Mouse (Mus musculus) hindbrain, embryonic 13.5 days (tissue): ENCODE data around the gene Galm. TPM values are rescaled to one million over a fixed set of nuclear protein-coding genes. Genes with fewer than 3 reads are reported as not detected.
A peak's percentile ranks its signal among the peaks of the same experiment; 100 is the strongest.

Source experiments
- ATAC-seq: fragments of 200-750 bp; cut with Nextera tagmentation; 2 replicates; pipeline ENCODE4 v1.8.0; 2017; ENCODE audit warnings: moderate TSS enrichment; ENCODE audit not compliant: low FRiP score
- H3K27ac ChIP-seq: fragments of 300-500 bp; sonication (generic); 2 replicates; pipeline ENCODE4 v1.5.1; 2015; ENCODE audit warnings: inconsistent platforms, mild to moderate bottlenecking, moderate library complexity
- H3K27me3 ChIP-seq: fragments of 300-500 bp; sonication (generic); 2 replicates; pipeline ENCODE4 v1.6.1; 2015; ENCODE audit warnings: mild to moderate bottlenecking, inconsistent platforms
- H3K36me3 ChIP-seq: fragments of 300-500 bp; sonication (generic); 2 replicates; pipeline ENCODE4 v1.6.1; 2015; ENCODE audit warnings: mild to moderate bottlenecking, inconsistent platforms
- H3K4me1 ChIP-seq: fragments of 300-500 bp; sonication (generic); replicated peaks from 2 replicates; pipeline ENCODE4 v1.6.1; 2015; ENCODE audit warnings: inconsistent platforms
- H3K4me2 ChIP-seq: fragments of 300-500 bp; sonication (generic); 2 replicates; pipeline ENCODE4 v1.6.1; 2015; ENCODE audit warnings: inconsistent platforms, mild to moderate bottlenecking, moderate library complexity
- H3K4me3 ChIP-seq: fragments of 300-500 bp; sonication (generic); 2 replicates; pipeline ENCODE4 v1.5.1; 2015; ENCODE audit warnings: mild to moderate bottlenecking, inconsistent platforms
- H3K9ac ChIP-seq: fragments of 300-500 bp; sonication (generic); 2 replicates; pipeline ENCODE4 v1.6.1; 2015; ENCODE audit warnings: mild to moderate bottlenecking, inconsistent platforms
- H3K9me3 ChIP-seq: fragments of 300-500 bp; sonication (generic); 2 replicates; pipeline ENCODE4 v1.6.1; 2016; ENCODE audit warnings: inconsistent platforms
- WGBS: fragments of 180-500 bp; shearing (Covaris S2); methylation state at CpG from one replicate; pipeline ENCODE4 v1.1.7; 2015; 5-methylcytosine and 5-hydroxymethylcytosine counted together
- polyA plus RNA-seq: library from polyadenylated mRNA; unstranded; fragments of >200 nt; fragmentation: Nextera tagmentation; extraction: Ambion mirVana; gene quantifications from 2 replicates; pipeline ENCODE4 v1.2.1, GENCODE M21; 2015

Galm gene
- 2.0 and 2.4 TPM in 2 replicates for polyA plus RNA-seq

GRCm38 (mm10) chr17:80127331-80128251, at the start of gene Galm:
Galm (plus strand) TSS chr17:80127471.
- 6% methylated on average over 30 of the region's 30 CpGs for WGBS
- Histone ChIP-seq H3K27me3 (0 out of 2 replicates have a peak, but pooled peaks cover 7% of the 10 kb centered on the region), H3K4me3 (peak within 1 kb of the TSS; percentile 46), H3K36me3 (no peaks in the 10 kb centered on the region), H3K4me1 (peaks cover 9% of the 10 kb centered on the region), H3K9ac (peak within 1 kb of the TSS; percentile 60), H3K4me2 (peak within 1 kb of the TSS; percentile 67), H3K9me3 (no peaks in the 10 kb centered on the region), H3K27ac (no peak within 1 kb of the TSS)
- ATAC-seq, result peak; percentile 85

DNA sequence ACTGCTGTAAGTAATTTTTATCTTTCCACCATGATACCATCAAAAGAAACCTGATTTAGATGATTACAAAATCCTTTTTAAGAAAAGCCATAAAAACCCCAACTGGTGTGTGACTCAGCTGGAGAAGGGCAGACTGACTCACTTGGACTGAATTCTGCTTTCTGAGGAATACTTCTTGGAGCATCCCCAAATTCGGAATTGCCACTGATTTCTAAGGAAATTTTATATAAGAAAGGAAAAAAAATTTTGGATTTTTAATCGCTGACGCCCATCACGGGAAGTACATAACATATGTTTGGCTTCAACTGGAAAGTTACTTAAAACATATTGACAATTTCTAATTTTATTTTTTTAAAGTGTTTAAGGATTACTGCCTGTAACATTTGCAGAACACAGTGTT, 48.5 kb upstream of the Galm start:
- Histone ChIP-seq H3K4me1 (no peaks in the 10 kb centered on the region), H3K27ac (no peak overlapping the region), H3K36me3 (no peaks in the 10 kb centered on the region), H3K27me3 (no peaks in the 10 kb centered on the region), H3K9ac (no peak overlapping the region), H3K9me3 (no peaks in the 10 kb centered on the region), H3K4me3 (no peak overlapping the region), H3K4me2 (no peak overlapping the region)
- 93% methylated on average over 4 of the region's 4 CpGs for WGBS
- no peak for ATAC-seq

DNA sequence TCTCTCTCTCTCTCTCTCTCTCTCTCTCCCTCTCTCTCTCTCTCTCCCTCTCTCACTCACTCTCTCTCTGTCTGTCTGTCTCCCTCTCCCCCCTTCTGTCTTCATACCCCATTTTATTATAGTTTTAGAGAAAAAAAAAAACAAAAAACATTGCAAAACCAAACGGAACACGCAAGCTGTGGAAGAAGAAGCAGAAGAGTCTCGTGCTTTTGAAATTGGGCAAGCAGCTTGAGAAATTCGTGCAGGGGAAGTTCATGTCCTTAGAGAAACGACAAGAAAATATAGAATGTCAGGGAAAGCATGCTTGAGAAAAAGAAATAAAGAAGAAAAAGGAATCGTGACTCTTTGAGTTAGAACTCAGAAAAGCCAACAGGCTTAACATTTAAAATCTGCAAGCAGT, 44.0 kb upstream of the Galm start:
- Histone ChIP-seq H3K27ac (no peak overlapping the region), H3K9me3 (no peaks in the 10 kb centered on the region), H3K36me3 (no peaks in the 10 kb centered on the region), H3K4me1 (no peaks in the 10 kb centered on the region), H3K9ac (no peak overlapping the region), H3K4me3 (no peak overlapping the region), H3K27me3 (no peaks in the 10 kb centered on the region), H3K4me2 (no peak overlapping the region)
- WGBS, result 77% methylated on average over 6 of the region's 6 CpGs
- no peak for ATAC-seq

DNA sequence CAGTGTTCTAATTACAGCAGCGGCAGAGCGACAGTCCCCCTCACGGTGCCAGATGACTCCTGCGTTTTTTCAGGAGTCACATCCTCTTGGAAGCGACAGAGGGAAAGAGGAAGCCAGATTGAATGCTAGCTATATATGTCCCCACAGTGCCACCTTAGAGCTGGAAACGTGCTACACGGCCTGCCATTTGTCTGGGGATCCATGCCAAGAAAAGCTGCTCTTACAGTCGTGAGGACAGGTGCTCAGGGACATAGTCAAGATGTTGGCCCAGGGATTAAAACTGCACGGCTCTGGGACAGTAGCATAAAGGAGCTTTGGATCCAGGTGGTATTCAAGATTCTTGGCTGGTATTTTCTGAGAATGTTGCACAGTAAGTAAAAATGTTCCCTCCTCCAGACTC, 42.8 kb upstream of the Galm start:
- no peaks in the 10 kb centered on the region for H3K4me1 ChIP-seq
- no peak overlapping the region for H3K4me3 ChIP-seq
- H3K4me2 ChIP-seq, result no peak overlapping the region
- no peak for ATAC-seq
- H3K27ac ChIP-seq, result no peak overlapping the region
- 83% methylated on average over 9 of the region's 9 CpGs for WGBS
- no peaks in the 10 kb centered on the region for H3K9me3 ChIP-seq
- no peak overlapping the region for H3K9ac ChIP-seq
- H3K27me3 ChIP-seq, result no peaks in the 10 kb centered on the region
- H3K36me3 ChIP-seq, result no peaks in the 10 kb centered on the region

DNA sequence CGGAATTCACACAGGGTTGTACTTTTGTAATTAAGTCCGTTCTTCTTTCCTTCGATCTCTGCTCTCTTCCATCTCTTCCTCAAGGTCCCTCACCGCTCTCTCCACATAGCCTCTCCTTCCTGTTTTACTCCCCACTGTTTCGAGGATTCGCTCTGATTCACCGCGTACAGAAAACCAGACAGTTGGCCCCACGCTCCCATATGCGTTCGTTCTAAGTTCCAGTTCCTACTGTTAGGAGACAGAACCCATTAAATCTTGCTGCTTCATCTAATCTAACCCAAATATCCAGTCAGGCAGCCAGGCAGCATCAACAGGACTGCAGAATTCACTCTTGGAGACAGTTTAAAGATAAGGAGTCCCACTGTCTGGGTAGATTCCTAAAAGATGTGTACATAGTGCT, 40.7 kb upstream of the Galm start:
- H3K36me3 ChIP-seq, result no peaks in the 10 kb centered on the region
- no peak overlapping the region for H3K4me3 ChIP-seq
- H3K9me3 ChIP-seq, result no peaks in the 10 kb centered on the region
- no peak overlapping the region for H3K27ac ChIP-seq
- no peak overlapping the region for H3K9ac ChIP-seq
- 91% methylated on average over 11 of the region's 11 CpGs for WGBS
- no peaks in the 10 kb centered on the region for H3K27me3 ChIP-seq
- H3K4me1 ChIP-seq, result no peaks in the 10 kb centered on the region
- no peak for ATAC-seq
- no peak overlapping the region for H3K4me2 ChIP-seq

GRCm38 (mm10) chr17:80088168-80088567, 39.1 kb upstream of the Galm start:
- WGBS, result 92% methylated on average over 3 of the region's 3 CpGs

DNA sequence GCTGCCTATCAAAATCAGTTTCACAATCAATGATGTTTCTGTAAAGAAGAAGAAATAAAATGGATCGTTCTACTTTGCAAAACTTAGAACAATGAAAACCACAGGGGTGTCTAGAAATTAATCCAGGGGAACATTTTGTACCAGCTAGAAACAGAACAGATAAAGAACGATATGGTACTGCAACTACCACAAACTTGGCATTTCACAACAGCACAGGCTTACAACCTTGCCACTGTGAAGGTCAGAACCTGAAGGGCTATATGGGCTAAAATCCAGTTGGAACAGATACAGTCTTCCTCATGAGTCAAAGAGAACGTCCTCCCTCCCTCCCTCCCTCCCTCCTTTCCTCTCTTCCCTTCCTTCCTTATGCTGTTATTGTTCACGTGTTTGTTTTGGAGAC, 36.7 kb upstream of the Galm start:
- 83% methylated on average over 4 of the region's 4 CpGs for WGBS
- H3K9me3 ChIP-seq, result no peaks in the 10 kb centered on the region
- peaks cover 3% of the 10 kb centered on the region for H3K4me1 ChIP-seq
- no peak overlapping the region for H3K4me2 ChIP-seq
- H3K27me3 ChIP-seq, result no peaks in the 10 kb centered on the region
- no peak overlapping the region for H3K4me3 ChIP-seq
- no peaks in the 10 kb centered on the region for H3K36me3 ChIP-seq
- no peak for ATAC-seq
- H3K9ac ChIP-seq, result no peak overlapping the region
- H3K27ac ChIP-seq, result no peak overlapping the region

More at GRCm38 (mm10) chr17:80088168-80088567, 39.1 kb upstream of the Galm start:
- H3K9ac ChIP-seq, result no peak overlapping the region
- H3K27ac ChIP-seq, result no peak overlapping the region
- no peak for ATAC-seq
- H3K9me3 ChIP-seq, result no peaks in the 10 kb centered on the region
- no peaks in the 10 kb centered on the region for H3K27me3 ChIP-seq
- H3K4me3 ChIP-seq, result no peak overlapping the region
- H3K4me2 ChIP-seq, result no peak overlapping the region
- H3K36me3 ChIP-seq, result no peaks in the 10 kb centered on the region
- no peaks in the 10 kb centered on the region for H3K4me1 ChIP-seq

DNA sequence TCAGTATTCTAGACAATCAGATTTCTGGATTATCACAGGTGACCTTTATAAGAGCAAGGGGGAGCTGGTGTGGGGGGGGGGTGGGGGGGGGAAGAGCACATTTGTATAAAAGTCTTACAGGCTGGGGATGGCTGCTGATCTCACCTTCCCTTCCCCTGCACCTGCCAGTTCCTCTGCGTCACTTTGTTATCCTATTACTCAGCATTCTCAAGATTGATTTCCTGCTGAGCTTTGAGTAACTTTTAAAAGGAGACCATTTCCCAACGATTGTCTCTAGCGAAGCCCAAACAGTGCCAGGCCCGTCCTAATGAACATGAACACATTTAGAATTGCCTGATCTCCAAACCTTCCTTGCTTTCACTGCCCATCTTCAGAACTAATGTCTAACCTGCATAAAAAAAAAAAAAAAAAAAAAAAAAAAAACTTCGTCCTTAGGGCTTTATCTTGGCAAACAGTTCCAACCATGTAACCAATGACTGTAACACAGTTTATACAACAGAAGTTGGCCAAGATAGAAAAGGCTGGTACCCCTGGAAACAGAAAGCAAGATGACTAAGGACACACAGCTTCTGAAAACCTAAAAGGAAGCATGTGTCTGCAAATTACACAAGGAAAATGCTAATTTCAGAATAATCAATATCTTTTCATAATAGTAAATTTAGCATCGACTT, 35.3 kb upstream of the Galm start:
- WGBS, result 57% methylated on average over 6 of the region's 6 CpGs
- Histone ChIP-seq H3K27ac (no peak overlapping the region), H3K4me2 (no peak overlapping the region), H3K4me1 (peaks cover 16% of the 10 kb centered on the region), H3K9me3 (no peaks in the 10 kb centered on the region), H3K9ac (no peak overlapping the region), H3K27me3 (no peaks in the 10 kb centered on the region), H3K4me3 (no peak overlapping the region), H3K36me3 (no peaks in the 10 kb centered on the region)
- no peak for ATAC-seq

DNA sequence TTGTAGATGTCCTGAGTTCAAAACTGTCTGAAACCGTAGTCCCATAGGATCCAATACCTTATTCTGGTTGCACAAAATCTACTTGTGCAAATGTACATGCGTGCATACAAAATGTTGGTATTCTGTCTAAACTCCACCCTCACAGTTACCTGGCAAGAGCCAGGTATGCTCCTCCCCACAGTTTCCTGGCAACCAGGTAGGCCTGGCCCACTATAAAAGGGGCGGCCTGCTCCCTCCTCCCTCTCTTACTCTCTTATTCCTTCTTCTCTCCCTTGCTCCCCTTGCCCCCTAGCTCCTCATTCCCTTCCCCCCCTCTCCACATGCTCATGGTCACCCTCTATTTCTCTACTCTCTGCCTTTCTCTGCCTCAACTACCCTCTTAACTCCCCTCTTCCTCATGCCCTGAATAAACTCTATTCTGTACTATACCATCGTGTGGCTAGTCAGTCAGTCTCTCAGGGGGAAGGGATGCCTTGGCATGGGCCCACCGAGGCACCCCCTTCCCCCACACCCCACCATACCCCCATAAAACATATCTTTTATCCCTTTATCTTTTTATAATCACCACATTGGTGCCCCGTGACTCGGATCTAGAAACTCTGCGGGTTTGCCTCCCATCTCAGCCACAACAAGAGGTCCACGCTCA, 31.9 kb upstream of the Galm start:
- Histone ChIP-seq H3K4me3 (0 out of 2 replicates have a peak overlapping the region, but pooled peaks have one; percentile 12), H3K4me2 (peak overlapping the region; percentile 49), H3K9me3 (no peaks in the 10 kb centered on the region), H3K36me3 (no peaks in the 10 kb centered on the region), H3K27me3 (no peaks in the 10 kb centered on the region), H3K27ac (no peak overlapping the region), H3K4me1 (peaks cover 19% of the 10 kb centered on the region), H3K9ac (peak overlapping the region; percentile 53; the same call in 1 of the 2 replicates)
- WGBS, result 86% methylated on average over 9 of the region's 9 CpGs
- ATAC-seq, result 0 out of 2 replicates have a peak, but pooled peaks have one; percentile 6

DNA sequence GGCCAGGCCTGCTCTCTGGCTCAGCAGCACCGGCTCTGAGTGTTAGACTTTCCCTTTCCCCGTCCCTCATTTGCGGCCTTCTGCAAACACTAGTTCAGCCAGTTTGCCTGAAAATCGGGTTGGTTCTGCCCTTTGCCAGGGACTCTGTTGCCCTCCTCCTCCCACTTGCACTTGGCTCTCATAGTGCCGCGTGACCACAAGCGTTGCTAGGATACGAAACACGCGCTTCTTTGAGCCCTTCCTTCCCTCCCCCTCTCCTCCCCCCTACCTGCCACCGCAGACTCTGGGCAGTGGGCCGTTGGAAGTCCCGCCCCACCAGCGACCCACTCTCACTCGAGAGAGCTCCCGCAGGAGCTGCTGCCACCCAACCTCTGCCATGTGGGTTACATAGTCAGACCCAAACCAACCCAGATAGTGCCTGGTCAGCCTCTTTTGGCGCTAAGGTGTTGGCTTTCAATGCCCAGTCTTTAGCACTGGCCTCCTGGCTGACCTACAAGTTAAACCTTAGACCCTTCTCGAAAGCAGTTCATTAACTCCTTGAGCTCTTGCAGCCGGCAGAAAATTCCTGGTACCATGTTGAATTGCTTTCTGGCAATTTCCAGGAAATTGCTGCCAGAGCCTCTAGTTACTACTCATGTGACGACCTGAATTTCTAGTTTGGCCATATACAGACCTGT, 31.1 kb upstream of the Galm start:
- Histone ChIP-seq H3K9me3 (no peaks in the 10 kb centered on the region), H3K4me2 (peak overlapping the region; percentile 49), H3K4me1 (peaks cover 19% of the 10 kb centered on the region), H3K4me3 (peak overlapping the region; percentile 12), H3K27ac (no peak overlapping the region), H3K27me3 (no peaks in the 10 kb centered on the region), H3K9ac (peak overlapping the region; percentile 53; the same call in 1 of the 2 replicates), H3K36me3 (no peaks in the 10 kb centered on the region)
- 14% methylated on average over 20 of the region's 20 CpGs for WGBS
- ATAC-seq, result peak; percentile 85

GRCm38 (mm10) chr17:80096720-80097114, 30.6 kb upstream of the Galm start:
- ATAC-seq, result no peak
- no peaks in the 10 kb centered on the region for H3K36me3 ChIP-seq
- no peak overlapping the region for H3K27ac ChIP-seq
- no peaks in the 10 kb centered on the region for H3K9me3 ChIP-seq
- no peak overlapping the region for H3K4me2 ChIP-seq
- H3K4me1 ChIP-seq, result peaks cover 19% of the 10 kb centered on the region
- WGBS, result 85% methylated on average over 8 of the region's 8 CpGs
- no peak overlapping the region for H3K9ac ChIP-seq
- no peak overlapping the region for H3K4me3 ChIP-seq
- H3K27me3 ChIP-seq, result no peaks in the 10 kb centered on the region

GRCm38 (mm10) chr17:80097221-80097620, 30.1 kb upstream of the Galm start:
- ATAC-seq, result no peak
- WGBS, result 12% methylated on average over 2 of the region's 2 CpGs
- H3K4me3 ChIP-seq, result no peak overlapping the region

More at GRCm38 (mm10) chr17:80097221-80097620, 30.1 kb upstream of the Galm start:
- Histone ChIP-seq H3K27ac (no peak overlapping the region), H3K4me2 (no peak overlapping the region), H3K9me3 (no peaks in the 10 kb centered on the region), H3K9ac (no peak overlapping the region), H3K27me3 (no peaks in the 10 kb centered on the region), H3K36me3 (no peaks in the 10 kb centered on the region), H3K4me1 (peaks cover 19% of the 10 kb centered on the region)
